ENCODE assay signal across 24 mouse cellular contexts in the genomic region with DNA sequence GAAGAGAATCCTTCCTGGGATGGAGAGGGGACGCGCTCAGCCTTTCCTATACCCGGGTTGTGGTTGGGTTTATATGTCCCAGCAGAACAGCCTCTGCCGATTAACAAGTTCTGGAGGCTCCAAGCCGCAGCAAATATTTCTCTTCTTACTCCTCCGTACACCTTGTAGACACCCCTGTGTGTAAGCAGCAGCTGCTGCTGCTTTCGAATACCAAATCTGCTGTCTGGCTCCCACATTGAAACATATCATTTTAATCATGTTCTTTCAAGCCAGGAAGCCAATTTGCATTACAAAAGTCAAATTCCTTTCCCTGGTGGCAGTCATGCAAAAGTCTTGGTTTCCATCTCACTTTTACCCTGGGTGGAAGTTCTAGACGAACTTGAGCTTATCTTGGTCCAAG.
A peak's percentile ranks its signal among the peaks of the same experiment; 100 is the strongest.
DNase-seq lines count a peak whose midpoint lies in the region; ATAC-seq lines count a peak whose summit lies in the region.
"Had no signal": no experiment of that assay in that cellular context is flagged by ENCODE, and none has a peak within 500 bp of the region (broad histone marks: within the 10 kb centered on the region; RNA-seq: fewer than 3 reads in every experiment).

No protein-coding gene starts in this region.

- ATAC-seq in frontal cortex, adult (ENCODE audit: low TSS enrichment), result peak; percentile 21; the same call in 1 of the 2 replicates
- ATAC-seq in forebrain, embryonic 14.5 days, result no peak
- ATAC-seq in hindbrain, embryonic 14.5 days (ENCODE audit: low FRiP score), result no peak
- no peak for ATAC-seq in inflammation-experienced regulatory T-cells, adult 6 months
- ATAC-seq: CD4-positive, CD25-positive, alpha-beta regulatory T cell, adult 4 months; intestine, postnatal 0 days had no signal

- no peak overlapping the region for H3K4me2 ChIP-seq in forebrain, embryonic 14.5 days (ENCODE audit: low read length)
- no peak overlapping the region for H3K4me2 ChIP-seq in hindbrain, embryonic 14.5 days (replicated peaks)
- H3K4me2 ChIP-seq: embryonic facial prominence, embryonic 13.5 days; heart, embryonic 11.5 days; hindbrain, embryonic 15.5 days; kidney, embryonic 15.5 days; neural tube, embryonic 13.5 days had no signal

- H3K9me3 ChIP-seq in forebrain, embryonic 14.5 days (replicated peaks; ENCODE audit: control insufficient read depth, low read length), result no peaks in the 10 kb centered on the region
- H3K9me3 ChIP-seq in hindbrain, embryonic 14.5 days (ENCODE audit: control insufficient read depth, low read length), result no peaks in the 10 kb centered on the region
- H3K9me3 ChIP-seq: embryonic facial prominence, embryonic 13.5 days; hindbrain, embryonic 15.5 days; kidney, embryonic 15.5 days; neural tube, embryonic 13.5 days had no signal

- H3K4me1 ChIP-seq in forebrain, embryonic 14.5 days (ENCODE audit: control insufficient read depth, insufficient read depth, low read length), result peaks cover 52% of the 10 kb centered on the region
- peaks cover 44% of the 10 kb centered on the region for H3K4me1 ChIP-seq in hindbrain, embryonic 14.5 days (replicated peaks; ENCODE audit: control insufficient read depth, insufficient read depth, low read length)

- H3K27me3 ChIP-seq in forebrain, embryonic 14.5 days (replicated peaks; ENCODE audit: control insufficient read depth, insufficient read depth, low read length), result no peaks in the 10 kb centered on the region
- H3K27me3 ChIP-seq in hindbrain, embryonic 14.5 days (ENCODE audit: control insufficient read depth, insufficient read depth, low read length), result no peaks in the 10 kb centered on the region
- H3K27me3 ChIP-seq: embryonic facial prominence, embryonic 13.5 days; hindbrain, embryonic 15.5 days; kidney, embryonic 15.5 days; neural tube, embryonic 13.5 days had no signal

- WGBS in forebrain, embryonic 14.5 days, result 38% methylated on average over 8 of the region's 8 CpGs
- WGBS in hindbrain, embryonic 14.5 days, result 45% methylated on average over 8 of the region's 8 CpGs

- DNase-seq in frontal cortex, postnatal 14 days (ENCODE audit: low spot score in 2 of 2), result no peak
- DNase-seq in R1 (ENCODE audit: low read depth, low spot score), result peak; percentile 21
- DNase-seq in forebrain, embryonic 14.5 days (ENCODE audit: low spot score), result peak; percentile 62
- no peak for DNase-seq in hindbrain, embryonic 14.5 days (ENCODE audit: low spot score)
- no peak for DNase-seq in left cerebral cortex, adult 11 months (ENCODE audit: low spot score)
- DNase-seq in ovary, postnatal 10 days (ENCODE audit: low spot score), result no peak
- DNase-seq: cerebellum, adult 18-20 months; gastrocnemius, postnatal 14 days; heart, adult 11 months; lung, postnatal 4 days; right cerebral cortex, adult 18-20 months; right cerebral cortex, postnatal 4 days; thymus, postnatal 25 days had no signal

- no peak overlapping the region for H3K9ac ChIP-seq in forebrain, embryonic 14.5 days (ENCODE audit: low read length)
- H3K9ac ChIP-seq in hindbrain, embryonic 14.5 days, result no peak overlapping the region
- H3K9ac ChIP-seq: embryonic facial prominence, embryonic 13.5 days; hindbrain, embryonic 15.5 days; kidney, embryonic 15.5 days; neural tube, embryonic 13.5 days had no signal

- H3K4me3 ChIP-seq in forebrain, embryonic 14.5 days (ENCODE audit: low read depth, low read length), result no peak overlapping the region
- no peak overlapping the region for H3K4me3 ChIP-seq in hindbrain, embryonic 14.5 days (replicated peaks; ENCODE audit: low read length)
- H3K4me3 ChIP-seq: embryonic facial prominence, embryonic 13.5 days; erythroblast, embryonic 14.5 days; hindbrain, embryonic 15.5 days; kidney, embryonic 15.5 days; myocyte; neural tube, embryonic 13.5 days had no signal

- H3K27ac ChIP-seq in forebrain, embryonic 14.5 days (ENCODE audit: low read depth, low read length), result peak overlapping the region; percentile 52; the same call in 1 of the 2 replicates
- 0 out of 2 replicates have a peak overlapping the region, but pooled peaks have one; percentile 82 for H3K27ac ChIP-seq in hindbrain, embryonic 14.5 days
- H3K27ac ChIP-seq: embryonic facial prominence, embryonic 13.5 days; kidney, embryonic 15.5 days had no signal

- no peaks in the 10 kb centered on the region for H3K36me3 ChIP-seq in forebrain, embryonic 14.5 days (ENCODE audit: control insufficient read depth, insufficient read depth, low read length)
- H3K36me3 ChIP-seq in hindbrain, embryonic 14.5 days (replicated peaks; ENCODE audit: control insufficient read depth, insufficient read depth), result no peaks in the 10 kb centered on the region
- H3K36me3 ChIP-seq: embryonic facial prominence, embryonic 13.5 days; hindbrain, embryonic 15.5 days; kidney, embryonic 15.5 days; neural tube, embryonic 13.5 days had no signal

Comparison
In these comparisons a context has a peak if more than half of its experiments do, and no peak if none do; other contexts are left out.
1. DNase-seq: peak in R1 (single experiment) and forebrain, embryonic 14.5 days (single experiment); none in frontal cortex, postnatal 14 days (0 of 2), hindbrain, embryonic 14.5 days (single experiment), left cerebral cortex, adult 11 months (single experiment) and ovary, postnatal 10 days (single experiment).